Mouse (Mus musculus) small intestine, adult 2 months (tissue): ENCODE results near the gene Uvrag.

Source experiments
- CTCF ChIP-seq: fragments of 200-500 bp; IDR thresholded peaks from 2 replicates; pipeline ENCODE4 v1.5.1; 2012; ENCODE audit warnings: low read depth, mild to moderate bottlenecking, control low read depth, inconsistent platforms, low read length, moderate library complexity, mixed read lengths; ENCODE audit not compliant: insufficient replicate concordance, insufficient read length; ENCODE audit errors: extremely low read depth
- POLR2A ChIP-seq: fragments of 200-500 bp; IDR thresholded peaks from 2 replicates; pipeline ENCODE4 v1.6.1; 2012; ENCODE audit warnings: low read depth, mild to moderate bottlenecking, control low read depth, inconsistent platforms, low read length, moderate library complexity

DNA sequence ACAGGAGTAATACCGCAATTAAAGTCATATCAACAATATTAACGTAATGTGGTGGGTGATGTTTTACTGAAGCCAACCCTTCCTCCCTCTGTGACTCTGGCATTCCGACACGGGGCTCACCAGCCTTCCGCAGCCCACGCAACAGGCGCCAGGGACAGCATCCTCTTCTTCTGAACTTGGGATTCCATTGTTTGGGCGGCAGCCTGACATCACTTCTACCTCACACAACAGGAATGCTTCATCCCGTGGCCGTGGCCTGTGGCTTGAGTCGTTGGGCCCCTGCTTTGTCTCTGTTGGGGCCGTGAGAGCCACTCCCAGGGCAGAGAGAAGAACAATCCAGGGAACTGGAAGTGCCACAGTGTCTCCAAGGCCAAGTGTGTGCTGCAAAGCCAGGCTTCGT lies 264.8 kb downstream of the Uvrag start:
- TF ChIP-seq CTCF (no peak), POLR2A (no peak)
